Mouse (Mus musculus) kidney, adult 18-20 months (tissue): Measurements from ENCODE around the gene Etl4.
A peak's percentile ranks its signal among the peaks of the same experiment; 100 is the strongest.

Experiments used
- DNase-seq: peaks from one replicate; pipeline ENCODE4 v3.0.0; 2021

Etl4 gene

DNA sequence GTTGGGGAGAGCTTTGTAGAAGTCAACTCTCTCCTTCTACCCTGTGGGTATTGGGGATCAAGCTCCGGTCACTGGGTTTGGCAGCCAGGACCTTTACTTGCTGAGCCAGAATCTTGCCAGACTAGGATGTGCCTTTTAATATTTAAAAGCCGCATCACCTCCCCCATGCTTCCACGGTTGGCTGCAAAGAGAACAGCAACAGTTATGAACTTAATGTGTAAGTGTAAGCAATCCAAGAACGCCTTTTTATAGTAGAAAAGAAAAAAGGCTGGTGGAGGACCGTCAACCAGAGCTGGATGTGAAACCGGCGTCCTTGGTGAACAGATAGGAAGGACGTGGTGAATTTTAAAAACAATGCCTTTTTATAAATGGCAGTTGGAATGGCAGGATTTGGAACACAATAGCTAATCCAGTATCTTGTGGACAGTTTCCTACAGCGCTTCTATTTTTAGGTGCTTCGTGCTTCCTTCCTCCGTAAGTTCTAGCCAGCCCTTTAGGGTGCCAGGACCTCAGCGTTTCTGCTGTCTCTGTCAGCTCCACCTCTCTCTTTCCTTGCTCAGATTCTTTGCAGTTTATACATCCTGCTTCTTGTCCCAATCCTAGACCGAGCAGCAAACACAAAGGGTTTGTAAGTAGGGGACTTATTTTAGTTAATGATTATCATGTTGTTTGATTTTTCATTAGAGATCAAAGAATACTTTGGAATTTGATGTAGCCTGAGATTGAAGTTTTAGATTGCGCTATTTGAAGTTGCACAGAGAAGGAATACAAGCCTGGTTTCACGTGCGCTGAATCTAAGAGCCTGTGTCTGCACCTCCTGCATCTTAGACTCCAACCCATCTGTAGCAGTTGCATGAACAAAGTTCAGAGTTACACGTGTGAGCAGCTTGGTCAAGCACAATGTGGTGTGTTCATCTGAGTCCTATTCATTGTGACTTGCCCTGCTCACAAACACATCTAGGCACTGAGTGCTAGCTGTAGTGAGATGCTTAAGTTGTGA is 535.9 kb downstream of the Etl4 start:
- DNase-seq, result peak; percentile 37

DNA sequence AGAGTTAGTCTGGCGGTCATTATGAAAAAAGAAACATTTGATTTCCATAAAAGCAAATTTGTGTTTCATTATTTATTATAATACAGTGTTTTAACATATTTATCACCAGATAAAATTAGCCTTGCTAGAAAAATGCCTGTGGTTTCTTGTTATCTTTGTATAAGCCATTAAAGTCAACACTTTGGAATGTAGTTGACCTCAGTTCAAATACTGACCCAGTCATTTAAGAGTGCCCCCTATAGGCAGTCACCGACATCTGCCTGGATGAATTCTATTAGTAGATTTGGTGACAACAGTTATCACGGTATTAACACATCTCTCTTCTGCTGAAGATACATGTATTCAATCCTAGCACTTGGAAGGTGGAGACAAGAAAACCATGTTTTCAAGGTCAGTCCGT is 536.6 kb downstream of the Etl4 start:
- DNase-seq, result no peak

GRCm38 (mm10) chr2:20450945-20451344 is 541.4 kb downstream of the Etl4 start:
- DNase-seq, result no peak

GRCm38 (mm10) chr2:20453506-20454206 is 544.1 kb downstream of the Etl4 start:
- DNase-seq, result no peak

DNA sequence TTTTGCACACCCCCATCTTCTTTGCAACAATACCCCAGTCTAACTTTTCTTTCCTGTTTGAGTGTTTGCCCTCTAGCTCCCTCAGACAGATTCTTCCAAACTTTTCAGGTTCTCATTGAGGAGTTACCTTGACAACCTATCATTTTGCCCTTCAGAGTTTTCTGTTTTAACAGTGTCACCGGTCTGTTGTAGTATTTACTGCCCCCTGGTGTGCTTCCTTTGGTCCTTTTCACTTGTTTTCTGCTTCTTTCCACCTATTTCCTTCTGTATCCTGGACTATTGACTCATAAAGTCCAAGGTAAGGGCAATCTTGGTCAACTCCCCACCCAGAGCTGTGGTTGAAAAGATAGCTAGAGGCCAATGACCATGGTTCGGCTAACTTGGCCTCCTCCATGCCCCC is 569.6 kb downstream of the Etl4 start:
- no peak for DNase-seq

DNA sequence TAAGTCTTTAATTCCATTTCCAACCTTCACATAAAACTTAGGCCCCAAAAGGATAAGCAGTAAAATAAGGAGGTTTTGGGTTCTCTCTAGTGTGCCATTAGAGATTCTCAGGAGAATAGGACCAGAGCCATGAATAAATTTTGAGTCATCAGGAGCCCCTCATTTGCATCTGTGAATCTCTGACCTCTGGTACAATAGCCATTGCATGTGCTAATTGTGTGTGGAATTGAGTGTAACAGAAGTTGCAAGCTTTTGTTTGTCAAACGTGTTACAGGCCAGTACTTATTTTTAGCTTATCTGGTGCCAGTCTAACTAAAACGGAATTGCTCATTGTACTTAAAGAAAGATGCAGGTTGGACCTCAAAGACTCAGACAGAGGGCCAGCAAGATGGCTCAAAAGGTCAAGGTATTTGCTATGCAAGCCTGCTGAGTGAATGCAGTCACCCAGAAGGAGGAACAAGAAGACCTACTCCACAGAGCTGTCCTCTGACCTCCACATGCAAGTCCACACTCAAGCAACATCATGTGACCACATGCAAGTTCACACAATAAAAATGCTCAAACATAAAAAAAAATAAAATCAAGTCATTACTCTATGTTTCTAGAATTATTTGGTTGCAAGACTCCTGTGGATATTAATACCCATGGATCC is 576.7 kb downstream of the Etl4 start:
- DNase-seq, result no peak

DNA sequence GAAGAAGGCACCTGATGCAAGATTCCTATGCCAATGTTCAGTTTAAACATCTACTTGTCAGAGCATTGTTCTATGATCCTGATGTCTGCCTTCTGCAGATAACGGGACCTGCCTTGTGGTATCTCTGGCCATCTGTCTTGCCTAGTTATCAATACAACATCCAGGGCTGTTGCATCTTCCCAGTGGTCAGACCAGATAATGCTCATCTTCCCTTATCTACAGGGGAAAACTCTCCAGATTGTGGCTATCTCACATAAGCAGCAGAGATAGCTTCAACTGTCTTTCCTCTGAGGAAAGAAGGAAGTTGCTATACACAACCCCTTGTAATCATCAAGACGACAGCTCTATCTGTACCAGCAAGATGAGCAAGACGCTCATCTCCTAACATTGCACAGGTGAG is 579.5 kb downstream of the Etl4 start:
- no peak for DNase-seq

GRCm38 (mm10) chr2:20492125-20492524 is 582.5 kb downstream of the Etl4 start:
- DNase-seq, result no peak

GRCm38 (mm10) chr2:20493806-20494205 is 584.2 kb downstream of the Etl4 start:
- no peak for DNase-seq

DNA sequence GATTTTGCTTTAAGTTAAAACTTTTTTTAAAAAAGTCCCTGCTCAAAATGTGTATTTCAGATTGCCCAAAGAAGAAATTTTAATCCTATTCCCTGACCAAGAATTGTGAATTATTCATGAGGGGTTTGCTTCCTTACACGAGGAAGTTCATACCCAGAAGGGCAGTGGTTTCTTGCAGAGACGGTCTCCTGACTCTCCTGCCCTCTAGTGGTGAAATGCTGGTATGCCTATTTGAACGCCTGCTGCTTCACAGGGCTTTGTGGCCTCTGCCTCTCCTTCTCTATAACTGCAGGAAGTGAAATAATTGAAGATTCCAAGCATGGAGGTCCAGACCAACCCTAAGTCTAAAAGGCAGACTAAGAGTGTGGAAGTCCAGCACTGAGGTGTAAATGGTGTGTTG is 585.1 kb downstream of the Etl4 start:
- DNase-seq, result peak; percentile 66

GRCm38 (mm10) chr2:20496219-20496800 is 586.7 kb downstream of the Etl4 start:
- DNase-seq, result no peak

- DNase-seq, result no peak
Measured at GRCm38 (mm10) chr2:20507832-20508723, 598.5 kb downstream of the Etl4 start.

DNA sequence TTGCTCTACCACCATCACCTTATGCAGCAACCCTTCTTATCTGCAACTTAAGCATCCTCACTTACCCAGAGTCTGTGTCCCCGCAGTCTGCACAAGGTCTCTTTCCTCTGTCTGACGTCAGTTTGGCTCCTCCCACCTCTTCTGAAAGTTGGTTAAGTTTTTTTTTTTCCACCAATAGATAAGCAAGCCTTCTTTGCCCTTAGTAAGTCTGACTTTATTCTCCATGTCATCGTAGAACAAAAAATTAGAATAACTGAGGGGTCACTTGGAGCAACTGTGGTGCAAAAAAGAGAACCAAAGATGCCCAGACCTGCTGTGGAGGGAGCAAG is 599.1 kb downstream of the Etl4 start:
- no peak for DNase-seq

GRCm38 (mm10) chr2:20510061-20510460 is 600.5 kb downstream of the Etl4 start:
- no peak for DNase-seq

- DNase-seq, result no peak
Measured at GRCm38 (mm10) chr2:20516270-20516865, 606.8 kb downstream of the Etl4 start.

DNA sequence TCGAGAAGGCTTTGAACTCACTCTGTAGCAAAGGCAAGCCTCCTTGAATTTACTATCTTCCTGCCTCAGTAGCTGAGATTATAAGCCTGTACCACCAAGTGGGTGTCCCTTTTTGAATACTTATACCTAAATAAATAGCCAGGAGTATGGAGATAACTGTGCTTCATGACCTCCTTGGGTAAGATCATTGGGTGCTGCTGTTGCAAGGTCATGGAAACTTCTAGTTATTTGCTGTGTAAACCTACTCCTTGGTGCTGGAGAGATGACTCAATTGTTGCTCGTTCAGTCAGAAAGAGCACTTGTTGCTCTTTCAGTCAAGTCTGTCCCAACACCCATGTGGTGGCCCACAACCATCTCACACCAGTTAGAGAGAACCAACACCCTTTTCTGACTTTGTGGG is 608.3 kb downstream of the Etl4 start:
- no peak for DNase-seq

DNA sequence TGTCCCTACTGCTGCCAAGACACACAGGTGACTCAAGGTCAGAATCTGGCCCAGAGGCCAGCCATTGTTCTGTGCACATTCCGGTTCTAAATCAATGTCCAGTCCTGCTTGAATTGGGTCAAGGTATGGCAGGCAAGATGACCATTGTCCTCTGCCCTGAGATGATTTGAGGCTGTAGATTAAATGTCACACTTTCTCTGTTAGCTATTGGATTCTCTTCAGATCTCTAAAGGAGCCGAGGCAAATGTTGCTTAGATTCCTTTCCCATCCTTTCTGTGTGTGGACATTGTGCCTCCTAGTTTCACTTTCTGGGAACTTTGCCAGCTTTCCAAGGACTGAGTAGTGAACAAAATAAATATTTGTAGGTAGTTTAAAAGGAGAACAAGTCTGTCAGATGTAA is 608.9 kb downstream of the Etl4 start:
- DNase-seq, result peak; percentile 52

- DNase-seq, result peak; percentile 84
Measured at GRCm38 (mm10) chr2:20519447-20520098, 610.0 kb downstream of the Etl4 start.

DNA sequence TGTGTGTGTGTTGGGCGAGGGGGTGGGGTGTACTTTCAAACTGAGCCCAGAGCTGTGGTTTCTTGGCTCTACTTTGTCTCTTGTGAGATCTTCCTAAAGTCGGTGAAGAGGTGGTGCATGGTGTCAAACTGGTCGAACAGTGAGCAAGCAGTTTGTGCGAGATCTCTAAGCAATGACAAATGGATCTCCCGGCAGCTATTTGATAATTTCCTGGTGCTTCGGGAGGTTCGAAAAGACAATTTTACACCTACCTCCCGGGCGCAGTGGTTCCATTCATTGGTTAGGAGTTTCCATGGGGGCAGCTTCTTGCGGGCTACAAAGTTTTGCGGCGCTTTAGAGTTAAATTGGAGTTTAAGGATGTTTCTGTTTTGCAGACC is 610.5 kb downstream of the Etl4 start:
- DNase-seq, result no peak

GRCm38 (mm10) chr2:20520636-20521595 is 611.3 kb downstream of the Etl4 start:
- peak; percentile 27 for DNase-seq
